Mouse (Mus musculus) lung, postnatal 14 days (tissue): ENCODE results near the gene Gm43064.
"Not testable (repeated sequence)": the region's sequence is repeated elsewhere in the genome, so short reads cannot be mapped to it uniquely, and the experiment has no call there.

ENCODE experiments used
- DNase-seq: peaks from one replicate; pipeline ENCODE4 v3.0.0; 2021

Gene Gm43064

DNA sequence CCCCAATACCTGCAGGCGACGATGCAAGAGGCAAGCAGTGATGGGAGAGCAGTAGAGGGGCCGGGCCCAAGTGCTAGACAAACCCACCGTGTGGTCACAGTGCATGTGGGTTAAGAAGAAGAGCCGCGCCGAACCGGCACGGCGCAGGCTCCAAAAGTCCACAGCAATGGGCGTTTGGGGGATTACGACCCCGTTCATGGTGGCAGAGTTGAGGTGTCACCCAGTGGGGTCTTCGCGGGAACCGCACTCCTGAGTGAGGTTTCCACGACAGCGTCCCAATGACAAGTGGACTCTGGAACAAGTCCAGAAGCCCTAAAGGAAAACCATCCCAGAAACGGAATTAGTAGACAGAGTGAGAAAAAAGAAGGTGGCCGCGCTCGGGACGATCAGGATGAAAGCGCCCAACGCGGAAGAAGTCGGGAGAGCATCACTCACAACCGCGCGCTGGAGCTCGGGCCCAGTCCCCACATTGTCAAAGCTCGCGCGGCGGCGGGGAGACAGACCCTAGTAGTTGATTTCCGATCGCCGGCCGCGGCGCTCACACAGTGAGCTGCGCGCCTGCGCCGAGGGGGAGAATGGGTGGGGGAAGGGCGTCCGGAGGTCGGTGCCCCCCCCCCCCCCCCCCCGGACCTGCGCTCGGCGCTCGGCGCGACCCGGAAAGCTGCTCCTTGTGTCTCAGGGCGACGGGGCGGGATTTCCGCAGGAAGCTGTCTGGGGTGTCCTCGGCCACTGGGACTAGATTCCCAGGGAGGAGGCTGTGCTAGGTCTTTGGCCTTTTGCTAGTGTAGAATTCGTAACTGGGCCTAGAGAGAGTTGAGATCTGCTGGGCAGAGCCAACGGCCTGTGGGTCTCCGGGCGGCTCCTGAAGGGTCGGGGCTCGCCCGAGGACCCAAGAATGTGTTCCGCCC lies at the start of gene Gm43064, which contains the start of the genes Dclre1b and Ap4b1:
Gm43064 (plus strand) TSS at position 683 of the 908 bp plus-strand sequence.
Dclre1b (minus strand) TSS at position 554 of the 908 bp plus-strand sequence.
Ap4b1 (plus strand) TSS at position 630 of the 908 bp plus-strand sequence.
- peak; percentile 92 for DNase-seq

GRCm38 (mm10) chr3:103766789-103767188 lies 42.6 kb upstream of the Gm43064 start:
- DNase-seq = no peak

DNA sequence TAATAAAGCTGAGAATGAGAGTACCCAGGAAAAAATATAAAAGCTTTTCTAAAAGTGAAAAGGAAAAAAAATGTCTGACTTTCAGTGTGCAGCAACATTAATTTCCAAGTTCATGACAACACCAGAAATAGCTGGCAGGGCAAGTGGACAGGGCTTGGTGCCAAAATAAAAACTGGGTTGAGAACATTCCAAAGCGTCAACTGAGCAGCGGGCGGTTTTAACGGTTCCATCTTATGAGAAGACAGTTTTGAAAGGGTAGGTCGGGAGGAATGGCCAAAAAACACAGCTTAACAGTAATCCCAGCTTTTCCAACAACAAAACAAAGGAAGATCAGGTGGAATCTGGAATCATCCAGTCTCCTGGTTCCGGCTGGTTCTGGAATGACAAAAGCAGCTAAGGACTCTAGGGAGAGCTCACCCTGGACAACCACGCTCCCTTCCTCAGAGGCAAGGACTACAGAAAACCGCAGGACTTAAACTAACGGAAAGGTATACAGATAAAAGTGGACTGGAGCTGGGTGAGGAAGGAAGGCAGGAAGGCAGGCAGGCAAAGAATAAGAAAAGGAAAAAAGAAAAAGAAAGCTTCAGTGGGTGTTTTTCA lies 37.7 kb upstream of the Gm43064 start:
- peak; percentile 83 for DNase-seq

DNA sequence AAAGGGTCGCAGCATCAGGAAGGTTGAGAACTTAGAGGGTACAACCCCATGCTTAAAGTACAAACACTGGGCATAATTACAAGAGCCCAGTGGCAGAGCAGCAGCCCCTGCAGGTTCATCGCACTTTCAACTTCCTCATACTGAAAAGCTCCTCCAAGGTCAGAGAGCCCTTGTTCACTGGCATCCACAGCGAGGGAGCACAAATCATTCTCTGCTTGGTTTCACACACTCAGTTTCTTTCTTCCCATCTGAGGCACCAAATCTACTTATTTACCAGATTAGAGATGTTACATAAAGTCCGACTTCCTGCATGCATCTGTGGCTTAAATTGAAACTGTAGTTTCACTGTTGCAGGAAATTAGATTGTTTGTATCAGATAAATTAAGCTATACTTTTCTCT lies 36.5 kb upstream of the Gm43064 start:
- no peak for DNase-seq

DNA sequence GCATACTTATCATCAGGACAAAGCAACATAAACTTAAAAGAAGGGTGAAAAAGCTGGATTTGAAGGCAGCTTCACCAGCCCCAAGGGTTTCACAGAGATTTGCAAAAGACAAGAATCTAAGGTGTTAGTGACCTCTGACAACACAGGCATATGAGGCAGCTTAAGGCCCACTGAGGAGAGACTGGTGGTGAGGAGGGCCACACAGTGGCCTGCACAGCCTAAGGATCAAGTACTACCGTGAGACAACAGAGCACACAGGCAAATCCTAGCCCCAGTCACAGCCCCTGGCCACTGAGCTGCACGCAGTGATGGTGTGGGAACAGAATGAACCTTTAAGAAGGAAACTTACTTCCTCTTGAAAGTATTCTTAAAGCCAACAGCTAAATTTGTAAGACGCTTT lies 35.9 kb upstream of the Gm43064 start:
- no peak for DNase-seq

- DNase-seq = no peak
Measured at GRCm38 (mm10) chr3:103774009-103774408, 35.4 kb upstream of the Gm43064 start.

- DNase-seq = no peak
Measured at GRCm38 (mm10) chr3:103777940-103778339, 31.4 kb upstream of the Gm43064 start.

DNA sequence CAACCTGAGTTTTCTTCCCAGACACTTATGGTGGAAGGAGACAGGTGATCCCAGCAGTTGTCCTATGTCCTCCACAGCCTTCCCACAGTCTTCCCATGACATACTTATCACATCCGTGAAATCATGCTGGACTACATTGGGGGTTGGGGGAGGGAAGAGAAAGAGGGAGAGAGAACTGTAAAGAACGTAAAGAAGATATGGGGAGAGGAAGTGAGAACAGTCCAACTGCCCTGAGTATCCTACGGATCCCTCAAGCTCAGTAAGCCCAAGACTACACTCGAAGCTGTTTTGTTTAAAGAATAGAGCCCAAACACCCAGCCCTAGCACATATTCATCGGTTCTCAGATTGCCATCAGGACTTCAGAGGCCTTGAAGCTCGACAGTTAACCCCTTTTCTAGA lies 30.7 kb upstream of the Gm43064 start:
- no peak for DNase-seq

GRCm38 (mm10) chr3:103779183-103779582 lies 30.2 kb upstream of the Gm43064 start:
- DNase-seq = no peak

DNA sequence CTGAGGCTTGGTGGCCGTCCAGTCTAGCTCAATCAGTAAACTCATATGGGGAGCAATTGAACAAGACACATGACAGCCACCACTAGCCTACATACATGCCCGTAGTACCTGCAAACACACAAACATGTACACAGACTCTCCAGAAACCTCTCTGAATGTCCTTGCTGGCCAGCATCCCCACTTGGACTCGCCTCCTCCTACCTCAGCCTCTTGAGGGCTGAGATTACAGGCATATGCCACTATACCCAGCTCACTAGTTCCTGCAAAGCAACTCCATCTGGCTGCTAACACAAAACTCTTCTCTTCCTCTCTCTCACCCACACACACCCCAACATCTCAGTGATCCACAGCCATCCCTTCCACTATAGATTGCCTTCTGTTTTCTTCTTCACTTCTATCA lies 29.1 kb upstream of the Gm43064 start:
- DNase-seq = no peak

GRCm38 (mm10) chr3:103780777-103781176 lies 28.6 kb upstream of the Gm43064 start:
- DNase-seq = no peak

DNA sequence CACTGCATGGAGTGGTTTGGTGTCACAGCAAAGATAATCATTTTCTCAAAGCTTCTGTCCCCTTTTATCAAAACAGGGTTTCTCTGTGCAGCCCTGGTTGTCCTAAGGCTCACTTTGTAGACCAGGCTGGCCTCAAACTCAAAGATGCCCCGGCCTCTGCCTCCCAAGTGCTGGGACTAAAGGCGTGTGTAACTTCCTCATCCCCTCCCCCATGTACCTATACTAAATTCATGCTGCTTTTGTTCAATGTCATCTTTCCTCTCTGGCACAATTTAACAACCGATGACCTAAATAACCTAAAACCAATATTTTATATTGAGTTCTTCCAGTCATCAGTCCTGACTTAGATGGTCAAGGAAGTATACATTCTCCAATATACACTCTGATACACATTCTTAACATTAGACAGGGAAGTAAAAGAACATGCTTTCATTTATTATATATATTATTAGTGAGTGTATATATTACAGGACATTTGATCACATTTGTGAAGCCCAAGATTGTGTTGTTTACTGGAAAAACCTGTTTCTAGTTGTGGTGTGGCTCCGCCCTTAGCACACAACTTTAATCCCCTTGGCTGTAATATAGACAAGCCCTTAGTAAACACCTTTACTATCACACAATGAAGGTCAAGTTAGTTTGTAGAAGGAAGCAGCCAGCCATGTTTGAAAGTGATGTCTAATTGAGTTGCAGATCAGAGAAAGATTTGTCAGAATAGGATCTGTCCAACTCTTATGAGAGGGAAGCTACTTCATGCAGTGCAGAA lies 26.3 kb upstream of the Gm43064 start:
- no peak for DNase-seq

GRCm38 (mm10) chr3:103787225-103787624 lies 22.1 kb upstream of the Gm43064 start:
- DNase-seq = peak; percentile 46

- no peak for DNase-seq
Measured at GRCm38 (mm10) chr3:103789096-103789495, 20.3 kb upstream of the Gm43064 start.

DNA sequence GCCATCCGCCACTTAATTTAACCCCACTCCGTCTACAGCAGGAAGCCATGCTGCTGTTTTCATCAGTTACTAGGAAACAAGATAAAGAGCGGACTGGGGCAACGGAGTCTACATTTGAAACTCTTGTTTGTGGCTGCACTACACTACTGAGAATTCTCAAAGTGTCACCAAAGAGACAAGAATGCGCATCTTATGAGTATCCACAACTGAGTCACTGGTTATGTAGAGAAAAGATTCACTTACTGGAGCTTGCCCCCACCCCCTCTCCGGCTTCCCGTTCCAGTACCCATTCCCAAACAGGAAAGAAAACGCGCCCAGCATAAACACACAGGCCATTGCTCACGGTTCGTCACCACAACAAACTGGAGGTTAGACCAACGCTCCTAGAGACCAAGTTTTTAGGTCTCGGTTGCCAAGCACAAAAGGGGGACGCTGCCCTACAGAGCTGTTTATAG lies 19.5 kb upstream of the Gm43064 start:
- peak; percentile 73 for DNase-seq

DNA sequence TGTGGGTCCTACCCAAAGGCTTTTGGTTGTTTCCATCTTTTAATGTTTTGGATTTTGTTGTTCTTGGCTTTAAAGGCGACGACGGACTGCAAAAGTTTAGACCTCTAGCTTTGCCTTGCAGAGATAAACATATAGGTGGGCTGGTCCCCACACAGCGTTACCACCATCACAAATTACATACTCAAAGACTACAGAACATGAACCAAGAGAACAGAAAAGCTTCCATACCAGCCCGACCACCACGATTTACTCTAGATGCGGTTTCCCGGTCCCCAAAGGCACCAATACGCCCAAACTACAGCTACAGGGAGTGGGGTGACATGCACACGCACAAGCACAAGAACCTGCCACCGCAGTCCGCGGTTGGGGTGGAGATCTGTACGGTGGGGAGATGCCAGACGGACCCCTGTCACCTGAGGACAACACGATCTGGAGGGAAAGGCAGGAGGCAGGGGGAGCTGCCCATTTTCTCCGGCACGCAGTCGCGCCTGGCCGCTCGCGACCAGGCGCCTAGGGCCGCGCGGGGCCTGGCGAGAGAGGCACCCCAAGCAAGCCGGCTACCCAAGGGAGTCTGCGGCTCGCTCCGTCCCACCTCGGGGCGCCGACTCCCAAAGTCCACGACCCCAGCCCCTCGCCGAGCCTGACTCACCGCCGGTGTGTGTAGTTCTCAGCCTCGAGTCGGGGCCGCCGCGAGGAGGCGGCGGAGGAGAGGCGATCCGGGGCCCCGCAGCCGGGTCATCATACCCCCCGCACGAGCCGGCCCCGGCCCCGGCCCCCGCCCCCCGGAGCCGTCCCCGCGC lies 18.8 kb upstream of the Gm43064 start:
- DNase-seq = peak; percentile 33

DNA sequence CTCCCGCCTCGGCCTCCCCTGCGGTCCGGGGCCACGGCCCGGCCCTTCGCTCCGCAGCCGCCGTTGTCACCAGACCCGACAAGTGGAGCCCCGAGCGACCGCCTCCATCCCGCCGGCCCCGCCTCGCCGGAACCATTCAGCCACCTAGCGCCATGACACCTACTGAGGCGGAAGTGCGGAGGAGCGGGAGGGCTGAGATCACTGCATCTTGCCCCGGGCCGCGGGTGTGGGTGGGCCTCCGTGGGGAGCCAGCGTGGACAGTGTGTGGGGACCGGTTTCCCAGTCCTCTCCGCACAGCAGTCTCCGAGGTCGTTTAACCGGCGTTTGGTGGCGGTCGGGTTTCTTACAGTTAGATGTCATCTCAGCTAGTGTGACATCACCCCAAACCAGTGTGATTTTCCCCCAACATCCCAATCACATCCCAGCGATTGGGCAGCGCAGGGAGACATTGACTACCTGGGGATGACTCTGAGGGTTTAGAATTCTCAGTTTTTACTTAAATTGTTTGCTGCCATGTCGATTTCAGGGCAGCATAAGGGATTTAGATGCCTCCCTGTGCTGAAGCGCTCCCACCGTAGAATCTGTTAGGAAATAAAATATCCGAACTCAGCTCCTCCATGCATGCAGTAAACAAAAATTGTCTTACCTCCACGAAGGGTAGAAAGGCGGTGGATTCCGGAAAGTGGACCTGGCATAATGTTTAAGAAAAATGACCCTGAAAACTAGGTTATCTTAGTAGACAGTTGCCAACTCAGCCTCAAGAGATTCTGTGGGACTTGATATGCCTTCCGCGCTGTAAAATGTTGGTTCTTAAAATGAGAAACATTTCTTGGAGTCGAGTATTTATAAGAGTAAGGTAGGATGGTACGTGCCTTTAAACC lies 17.9 kb upstream of the Gm43064 start, which contains the start of gene Hipk1:
Hipk1 (minus strand) TSS at position 334 of the 881 bp plus-strand sequence.
- peak; percentile 95 for DNase-seq

DNA sequence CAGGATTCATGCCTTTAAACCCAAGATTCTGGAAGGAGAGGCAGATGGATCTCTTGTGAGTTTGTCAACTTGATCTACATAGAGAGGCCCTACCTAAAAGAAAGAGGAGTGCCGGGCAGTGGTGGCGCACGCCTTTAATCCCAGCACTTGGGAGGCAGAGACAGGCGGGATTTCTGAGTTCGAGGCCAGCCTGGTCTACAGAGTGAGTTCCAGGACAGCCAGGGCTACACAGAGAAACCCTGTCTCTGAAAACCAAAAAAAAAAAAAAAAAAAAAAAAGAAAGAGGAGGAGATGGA lies 17.3 kb upstream of the Gm43064 start:
- DNase-seq = not testable (repeated sequence)

GRCm38 (mm10) chr3:103792566-103792965 lies 16.8 kb upstream of the Gm43064 start:
- no peak for DNase-seq

DNA sequence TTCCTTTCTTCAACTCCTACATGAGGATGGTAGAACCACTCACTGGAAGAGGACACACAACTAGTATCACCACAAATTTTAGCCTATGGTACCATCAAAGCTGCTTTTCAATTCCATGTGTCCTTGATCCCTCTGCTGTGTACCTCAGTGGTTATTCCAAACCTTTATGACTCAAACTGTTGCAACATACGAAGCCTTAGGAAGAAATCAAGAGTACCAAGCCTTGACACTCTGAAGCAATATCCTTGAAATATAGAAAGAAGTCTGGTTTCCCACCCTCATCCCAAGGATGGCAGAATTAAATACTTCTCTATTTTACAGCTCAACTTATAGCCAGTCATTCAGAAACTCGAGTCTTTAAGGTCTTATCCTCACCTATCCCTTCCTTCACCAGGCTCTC lies 13.0 kb upstream of the Gm43064 start:
- DNase-seq = no peak

GRCm38 (mm10) chr3:103799507-103799906 lies 9.9 kb upstream of the Gm43064 start:
- DNase-seq = no peak
